Mouse (Mus musculus): ENCODE results near the gene Nfatc2.

Nfatc2 gene

DNA sequence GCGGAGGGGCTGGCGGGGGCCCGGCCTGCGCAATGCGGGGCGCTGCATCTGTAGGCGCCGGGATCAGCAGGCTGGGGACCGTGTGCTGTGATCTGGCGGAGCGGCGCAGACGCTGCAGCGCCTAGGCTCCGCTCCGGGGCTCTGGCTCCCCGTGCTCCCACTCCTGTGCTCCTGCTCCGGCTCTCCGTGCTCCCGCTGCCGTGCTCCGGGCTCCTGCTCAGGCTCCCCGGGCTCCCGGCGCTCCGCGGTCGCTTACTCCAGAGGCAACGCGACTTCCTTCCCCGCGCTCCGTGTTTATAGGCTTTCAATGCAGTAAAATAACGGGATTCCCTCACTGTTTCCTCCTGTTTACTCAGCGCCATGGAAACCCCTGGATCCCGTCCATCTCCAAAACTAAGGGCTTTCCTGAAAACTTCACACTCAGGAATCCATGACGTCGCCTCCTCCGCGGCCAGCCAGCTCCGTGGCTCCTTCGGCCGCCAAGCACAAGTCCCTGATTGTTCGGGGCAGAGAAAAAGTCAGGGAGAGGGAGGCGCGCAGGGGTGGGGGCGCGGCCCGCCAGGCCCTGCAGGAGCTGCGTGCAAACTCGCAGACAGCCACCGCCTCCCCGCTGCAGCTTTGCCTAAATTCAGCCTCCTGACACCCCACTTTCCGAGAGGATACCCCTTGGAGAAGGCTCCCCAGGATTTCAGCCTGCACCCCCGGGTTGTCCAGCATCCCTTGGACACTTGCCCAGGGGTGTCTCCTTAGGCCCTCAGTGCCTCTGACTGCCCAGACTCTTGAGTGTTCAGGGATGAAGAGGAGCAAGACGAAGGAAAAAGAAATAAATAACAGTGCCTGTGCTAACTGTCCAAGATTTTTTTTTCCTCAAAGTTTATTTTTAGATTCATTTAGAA lies at the start of gene Nfatc2:
Gene Nfatc2 (minus strand): TSS at position 167 of the 896 bp plus-strand sequence.
- peak; percentile 96 for DNase-seq (ENCODE audit: low read depth)

DNA sequence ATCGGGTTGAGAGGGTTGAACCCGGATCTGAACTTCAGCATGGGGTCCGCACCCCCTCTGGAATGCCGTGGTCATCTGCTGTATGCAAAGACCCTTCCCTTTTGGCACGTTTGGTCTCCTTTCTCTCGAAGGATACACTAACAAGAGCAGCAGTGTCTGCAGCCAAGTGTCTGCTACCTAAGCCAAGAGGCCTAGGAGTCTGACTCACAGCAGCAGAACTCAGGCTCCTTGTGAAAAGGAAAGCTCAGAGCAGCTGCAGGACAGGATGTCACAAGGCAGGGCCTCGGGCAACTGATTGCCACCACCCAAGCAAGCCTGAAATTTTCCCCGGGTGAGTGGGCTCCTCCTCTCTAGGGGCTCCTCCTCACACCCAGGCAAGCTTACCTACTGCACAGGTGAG lies 46.7 kb upstream of the Nfatc2 start:
- DNase-seq (ENCODE audit: low read depth), result peak; percentile 53

DNA sequence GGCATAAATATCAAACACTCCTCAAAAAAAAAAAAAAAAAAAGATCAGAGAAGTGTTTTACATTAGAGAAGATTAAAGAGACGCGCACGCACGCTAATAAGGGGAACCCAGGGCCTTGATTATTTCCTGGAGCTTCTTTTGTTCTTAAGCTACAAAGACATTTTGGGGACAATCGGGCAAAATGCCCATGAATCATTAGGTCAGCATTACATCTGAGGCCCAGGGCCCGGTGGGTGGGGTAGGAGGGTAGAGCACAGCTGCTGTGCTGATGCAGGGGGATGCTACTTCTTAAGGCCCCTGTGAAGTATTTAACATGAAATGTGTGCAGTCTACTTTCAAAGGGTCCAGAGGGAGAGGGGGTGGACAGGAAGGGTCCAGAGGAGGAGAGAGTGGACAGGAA lies 43.4 kb upstream of the Nfatc2 start:
- DNase-seq (ENCODE audit: low read depth), result no peak

DNA sequence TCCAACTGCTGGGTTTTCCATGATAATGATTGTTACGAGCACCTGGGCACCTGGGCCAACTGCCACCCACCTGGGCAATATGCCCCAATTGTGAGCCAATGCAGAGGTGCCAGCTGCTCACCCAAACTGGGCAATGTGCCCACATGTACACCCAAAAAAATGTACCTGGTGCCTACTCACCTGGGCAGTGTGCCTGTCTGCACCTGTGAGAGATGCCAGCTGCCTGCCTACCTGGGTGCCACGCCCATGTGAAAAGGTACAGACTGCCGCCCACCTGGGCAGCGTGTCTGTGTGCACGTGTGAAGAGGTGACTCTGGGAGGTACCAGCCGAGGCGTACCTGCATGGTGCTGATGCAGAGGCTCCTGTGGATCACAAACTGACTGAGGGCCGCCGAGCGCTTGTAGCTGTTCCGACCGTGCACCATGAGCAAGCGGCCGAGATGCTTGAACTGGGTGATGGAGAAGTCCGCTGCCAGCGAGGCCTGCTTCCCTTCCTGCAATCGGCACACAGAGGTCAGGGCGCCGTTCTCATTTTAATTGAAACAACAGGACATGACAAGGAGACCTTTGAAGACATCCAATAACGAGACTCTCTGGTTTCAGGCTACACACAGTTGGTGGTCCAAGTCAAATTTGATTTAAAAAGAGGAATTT lies 42.2 kb upstream of the Nfatc2 start:
- DNase-seq (ENCODE audit: low read depth), result no peak

GRCm38 (mm10) chr2:168642187-168642586 lies 40.7 kb upstream of the Nfatc2 start:
- no peak for DNase-seq (ENCODE audit: low read depth)

DNA sequence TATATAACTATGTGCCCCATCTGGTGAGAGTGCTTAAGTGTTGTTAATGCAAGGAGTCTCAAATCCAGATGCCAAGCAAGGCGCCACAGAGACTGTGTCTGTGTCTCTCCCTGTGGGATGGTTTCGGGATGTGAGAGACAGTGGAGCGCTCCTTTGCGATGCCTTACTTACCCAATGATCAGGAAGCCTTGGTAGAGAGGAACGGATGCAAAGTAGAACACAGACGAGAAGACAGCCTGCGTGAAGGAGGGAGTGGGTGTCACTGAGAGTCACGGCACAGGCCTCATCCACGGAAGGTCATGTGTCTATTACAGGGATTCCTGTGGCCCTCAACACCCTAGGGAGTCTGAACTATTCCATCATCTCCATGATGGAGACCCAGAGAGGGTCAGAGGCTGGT lies 39.0 kb upstream of the Nfatc2 start:
- DNase-seq (ENCODE audit: low read depth), result no peak

DNA sequence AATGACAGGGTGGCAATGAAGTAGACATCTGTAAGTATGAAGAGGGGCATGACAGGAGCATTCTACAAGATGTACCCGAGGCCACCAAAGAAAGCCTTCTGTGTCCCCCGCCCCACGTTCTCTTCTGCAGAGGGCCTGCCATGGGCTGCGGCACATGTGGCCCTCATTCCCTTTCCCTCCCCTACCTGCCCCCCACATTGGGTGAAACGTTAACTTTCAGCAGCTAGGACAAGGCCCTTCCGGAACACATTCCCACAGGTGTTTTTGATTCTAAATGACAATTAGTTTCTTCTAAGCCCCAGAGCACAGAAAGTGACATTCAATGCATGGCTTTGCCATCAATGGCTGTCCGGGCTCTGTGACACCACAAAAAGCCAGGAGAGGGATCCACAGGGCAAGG lies 33.4 kb upstream of the Nfatc2 start:
- no peak for DNase-seq (ENCODE audit: low read depth)

DNA sequence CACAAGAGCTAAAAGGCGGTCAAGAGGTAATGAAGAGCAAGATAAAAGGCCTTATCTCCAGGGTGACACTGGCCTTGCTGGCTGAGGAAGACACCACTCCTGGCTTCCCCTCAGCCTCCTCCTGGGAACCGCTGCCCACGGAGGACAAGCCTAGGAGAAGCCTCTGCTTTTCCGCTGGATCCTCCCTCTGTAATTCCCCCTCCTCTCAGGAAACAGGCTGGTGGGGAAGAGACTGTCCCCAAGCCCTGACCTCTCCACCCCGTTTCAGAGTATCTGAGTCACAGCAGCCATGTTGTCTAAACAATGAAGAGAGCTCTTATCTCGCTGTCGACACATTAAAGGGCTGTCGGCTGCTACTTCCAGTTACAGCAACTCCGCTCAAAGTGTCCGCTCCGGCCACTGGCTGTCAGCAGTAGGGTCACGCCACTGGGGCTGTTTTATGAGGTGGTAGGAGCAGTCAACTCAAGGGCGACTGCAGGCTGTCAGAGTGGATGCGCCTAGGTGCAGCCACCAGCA lies 31.9 kb upstream of the Nfatc2 start:
- DNase-seq (ENCODE audit: low read depth), result no peak

- DNase-seq (ENCODE audit: low read depth), result no peak
These were observed 31.1 kb upstream of the Nfatc2 start for GRCm38 (mm10) chr2:168632543-168632942.

GRCm38 (mm10) chr2:168628787-168629186 lies 27.3 kb upstream of the Nfatc2 start:
- peak; percentile 90 for DNase-seq (ENCODE audit: low read depth)

DNA sequence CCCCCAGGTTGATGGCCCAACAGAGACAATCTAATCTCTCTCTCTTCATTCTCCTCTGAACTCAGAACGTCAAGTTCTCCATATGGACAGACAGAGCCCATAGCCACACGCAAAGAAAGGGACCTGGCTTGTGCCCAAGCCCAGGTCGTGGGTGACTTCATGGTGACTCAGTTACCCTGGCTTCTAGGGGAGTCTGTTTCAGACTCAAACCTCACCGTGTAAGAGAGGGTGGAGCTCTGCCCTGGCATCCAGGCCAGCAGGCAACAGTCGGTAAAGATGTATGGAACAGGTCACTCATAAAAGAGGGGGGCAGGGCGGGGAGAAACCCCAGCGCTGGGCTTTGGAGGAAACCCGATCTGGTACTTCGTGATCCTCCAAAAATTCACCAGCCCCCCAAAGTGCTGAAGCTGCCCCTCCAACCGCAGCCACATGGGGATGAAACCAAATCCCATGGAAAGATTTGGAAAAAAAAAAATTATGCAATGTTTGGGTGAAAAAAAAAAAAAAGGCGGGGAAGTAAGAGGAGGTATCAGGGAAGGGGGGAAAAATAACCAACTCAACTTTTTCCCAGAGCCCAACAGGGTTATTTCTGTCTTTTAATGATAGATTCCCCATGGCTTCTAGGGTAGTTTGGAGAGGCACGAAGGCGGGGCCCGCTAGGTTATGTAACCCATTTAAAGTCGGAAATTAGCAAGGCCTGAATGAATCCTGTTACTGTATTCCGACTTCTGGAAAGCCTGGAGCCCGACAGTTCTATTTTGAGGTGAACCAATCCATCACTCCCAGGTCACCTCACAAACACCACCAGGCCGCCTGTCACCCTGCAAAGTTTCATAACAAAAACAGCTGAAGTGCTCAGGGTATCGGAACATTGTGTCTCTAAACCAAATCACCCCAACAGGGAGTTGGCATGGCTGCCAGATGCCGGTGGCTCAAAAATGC lies 26.6 kb upstream of the Nfatc2 start:
- peak; percentile 74 for DNase-seq (ENCODE audit: low read depth)

DNA sequence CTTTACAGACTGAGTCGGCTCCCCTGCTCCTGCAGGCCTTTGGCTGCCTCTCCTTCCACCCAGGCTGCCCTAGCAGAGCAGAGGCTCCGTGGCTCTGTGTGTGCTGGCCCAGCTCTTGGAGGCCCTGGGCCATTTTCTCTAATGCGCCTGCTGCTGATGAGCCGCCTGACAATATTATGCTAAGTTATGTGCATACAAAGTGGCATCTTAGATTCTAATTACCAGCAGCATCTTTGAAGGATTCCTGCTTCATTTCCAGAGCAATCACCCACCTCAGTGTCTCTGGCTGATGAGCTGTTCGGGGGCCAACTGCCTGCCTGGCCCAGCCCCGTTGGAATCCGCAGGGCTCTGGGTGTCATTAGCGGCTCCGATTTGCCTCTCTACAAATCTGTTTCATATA lies 24.9 kb upstream of the Nfatc2 start:
- no peak for DNase-seq (ENCODE audit: low read depth)

- no peak for DNase-seq (ENCODE audit: low read depth)
These were observed 23.6 kb upstream of the Nfatc2 start for GRCm38 (mm10) chr2:168625091-168625490.

GRCm38 (mm10) chr2:168621111-168621802 lies 19.8 kb upstream of the Nfatc2 start:
- DNase-seq (ENCODE audit: low read depth), result peak; percentile 40

- peak; percentile 25 for DNase-seq (ENCODE audit: low read depth)
These were observed 16.8 kb upstream of the Nfatc2 start for GRCm38 (mm10) chr2:168618205-168618717.

GRCm38 (mm10) chr2:168615160-168615559 lies 13.7 kb upstream of the Nfatc2 start:
- peak; percentile 54 for DNase-seq (ENCODE audit: low read depth)

- no peak for DNase-seq (ENCODE audit: low read depth)
These were observed 12.9 kb upstream of the Nfatc2 start for GRCm38 (mm10) chr2:168614170-168614872.

GRCm38 (mm10) chr2:168613092-168613880 lies 11.8 kb upstream of the Nfatc2 start:
- DNase-seq (ENCODE audit: low read depth), result no peak

DNA sequence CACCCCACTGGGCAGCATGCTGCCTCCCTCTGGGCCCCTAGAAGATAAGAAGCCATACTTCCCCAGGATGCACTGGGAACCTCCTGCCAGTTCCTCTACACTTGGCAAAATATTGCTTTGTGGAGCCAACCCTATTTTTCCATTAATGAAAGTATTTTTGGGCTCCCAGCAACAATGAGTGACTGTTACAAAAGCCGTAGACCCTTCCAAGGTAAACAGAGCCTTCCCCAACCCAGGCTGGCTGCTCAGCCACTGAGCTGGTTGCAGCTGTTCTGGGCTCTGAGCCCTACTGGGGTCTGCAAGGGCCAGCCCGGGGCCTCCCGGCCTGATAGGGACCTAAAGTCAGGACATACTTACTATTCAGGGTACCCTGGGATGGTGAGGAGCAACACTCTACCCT lies 9.5 kb upstream of the Nfatc2 start:
- DNase-seq (ENCODE audit: low read depth), result peak; percentile 50
